Mouse (Mus musculus) lung, adult 2 months (tissue): ENCODE results near the gene Cox6a1.

Experiments
- CTCF ChIP-seq: fragments of 200-500 bp; IDR thresholded peaks from 2 replicates; pipeline ENCODE4 v1.5.1; 2011; ENCODE audit warnings: mild to moderate bottlenecking, low read length, control low read depth; ENCODE audit not compliant: insufficient read depth
- POLR2A ChIP-seq: fragments of 200-500 bp; IDR thresholded peaks from 2 replicates; pipeline ENCODE4 v1.6.1; 2011; ENCODE audit warnings: low read depth, mild to moderate bottlenecking, control low read depth, low read length, borderline replicate concordance; ENCODE audit errors: extremely low read depth

DNA sequence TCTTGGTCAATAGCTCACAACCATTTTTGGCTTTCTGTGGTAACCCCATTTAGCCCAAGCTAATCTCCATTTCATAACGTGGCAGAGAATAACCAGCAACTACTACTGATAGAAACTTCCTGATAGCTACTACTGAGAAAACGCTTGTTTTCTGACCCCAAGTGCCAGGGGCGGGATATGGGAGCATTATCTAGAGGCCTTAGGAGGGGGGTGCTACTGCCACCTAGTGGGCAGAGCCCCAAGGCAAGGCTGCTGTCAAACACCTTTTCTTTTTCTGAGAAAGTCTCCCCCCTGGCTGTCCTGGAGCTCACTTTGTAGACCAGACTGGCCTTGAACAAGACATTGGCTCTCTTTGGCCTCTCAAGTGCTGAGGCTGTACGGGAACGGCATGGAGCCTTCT lies 1.2 kb downstream of the Cox6a1 start:
- peak; percentile 84 for TF ChIP-seq CTCF
- no peak for TF ChIP-seq POLR2A
